Mouse (Mus musculus) c-Kit-positive CD71-negative TER-119-negative erythroid progenitor cells, embryonic 14.5 days (primary cell): ENCODE data around the gene Lpar2.

Experiments used
- DNase-seq: peaks from one replicate; pipeline ENCODE4 v3.0.0-alpha.2; 2013; ENCODE audit warnings: low read depth

Lpar2 gene

DNA sequence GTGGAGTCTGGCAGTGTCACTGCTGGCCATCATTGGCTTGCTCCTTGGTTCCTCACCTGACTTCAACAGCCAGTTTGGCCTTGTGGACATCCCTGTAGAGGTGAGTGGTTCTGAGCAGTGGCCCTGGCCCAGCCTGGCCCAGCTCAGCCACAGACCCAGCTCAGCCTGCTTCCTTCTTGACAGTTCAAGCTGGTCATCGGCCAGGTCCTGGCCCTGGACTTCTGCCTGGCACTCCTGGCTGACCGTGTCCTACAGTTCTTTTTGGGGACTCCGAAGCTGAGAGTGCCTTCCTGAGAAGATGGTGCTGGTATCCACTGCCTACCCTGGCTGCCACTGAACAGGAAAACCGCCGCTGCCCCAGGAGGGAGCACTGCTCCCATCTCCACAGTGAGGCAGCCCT is 15.0 kb upstream of the Lpar2 start:
- DNase-seq, result no peak

DNA sequence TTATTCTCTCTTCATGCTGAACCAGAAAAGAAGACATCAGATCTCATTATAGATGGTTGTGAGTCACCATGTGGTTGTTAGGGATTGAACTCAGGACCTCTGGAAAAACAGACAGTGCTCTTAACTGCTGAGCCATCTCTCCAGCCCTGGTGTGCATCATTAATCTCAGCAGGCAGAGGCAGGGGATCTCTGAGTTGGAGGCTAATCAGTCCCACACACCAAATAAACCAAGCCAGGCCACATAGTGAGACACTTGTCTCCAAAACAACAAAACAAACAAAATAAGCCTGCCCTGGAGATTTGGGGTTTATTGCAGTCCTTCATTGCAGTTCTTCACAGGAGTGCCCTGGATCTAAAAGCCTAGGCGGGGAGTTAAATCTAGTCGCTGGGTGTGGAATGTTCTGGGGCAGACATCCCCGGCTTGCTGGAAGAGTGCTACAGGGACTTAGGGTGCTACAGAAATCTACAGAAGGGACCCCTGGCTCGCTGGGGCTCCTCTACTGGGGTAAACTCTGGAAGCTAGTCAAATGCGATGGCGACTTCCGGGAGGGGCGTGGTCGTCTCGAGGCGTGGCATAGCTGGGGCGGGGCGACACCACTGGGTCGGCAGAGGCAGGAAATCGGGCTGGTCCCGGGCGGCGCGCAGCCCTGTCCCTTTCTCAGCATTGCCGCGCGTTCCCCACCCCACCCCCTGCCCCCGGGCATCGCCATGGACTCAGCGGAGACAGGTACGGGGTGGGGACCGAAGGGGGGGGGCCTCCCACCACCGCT is 13.9 kb upstream of the Lpar2 start, which contains the start of gene Gmip:
Gene Gmip (plus strand): TSS at position 586 of the 770 bp plus-strand sequence.
- DNase-seq, result peak; percentile 76

DNA sequence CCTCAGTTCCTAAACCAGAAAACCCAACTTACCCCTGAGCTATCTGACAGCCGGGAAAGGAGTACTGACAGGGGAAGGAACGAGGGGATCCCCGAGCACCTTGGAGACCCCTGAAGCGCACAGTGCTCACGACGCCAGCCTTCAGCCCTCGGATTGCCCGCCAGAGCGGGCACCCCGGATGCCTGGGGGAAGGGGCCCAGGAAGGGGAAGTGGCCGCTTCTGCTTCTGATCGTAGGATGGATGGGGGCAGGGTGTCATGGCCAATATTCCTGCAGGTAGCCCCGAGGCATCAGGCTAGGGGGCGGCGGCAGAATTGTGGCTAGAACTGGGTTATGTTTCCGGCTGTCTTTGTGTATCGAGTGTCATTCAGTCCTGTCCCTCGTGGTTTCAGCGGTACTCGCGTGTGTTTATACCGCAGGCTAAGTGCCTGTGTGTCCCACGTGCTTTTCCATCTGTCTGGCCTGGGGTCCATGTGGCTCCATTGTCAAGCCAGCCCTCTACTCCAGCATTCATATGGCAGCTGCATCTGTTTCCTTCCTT is 13.3 kb upstream of the Lpar2 start:
- DNase-seq, result no peak

GRCm38 (mm10) chr8:69809820-69810219 is 12.4 kb upstream of the Lpar2 start:
- DNase-seq, result no peak

GRCm38 (mm10) chr8:69814881-69815280 is 7.3 kb upstream of the Lpar2 start:
- DNase-seq, result no peak

DNA sequence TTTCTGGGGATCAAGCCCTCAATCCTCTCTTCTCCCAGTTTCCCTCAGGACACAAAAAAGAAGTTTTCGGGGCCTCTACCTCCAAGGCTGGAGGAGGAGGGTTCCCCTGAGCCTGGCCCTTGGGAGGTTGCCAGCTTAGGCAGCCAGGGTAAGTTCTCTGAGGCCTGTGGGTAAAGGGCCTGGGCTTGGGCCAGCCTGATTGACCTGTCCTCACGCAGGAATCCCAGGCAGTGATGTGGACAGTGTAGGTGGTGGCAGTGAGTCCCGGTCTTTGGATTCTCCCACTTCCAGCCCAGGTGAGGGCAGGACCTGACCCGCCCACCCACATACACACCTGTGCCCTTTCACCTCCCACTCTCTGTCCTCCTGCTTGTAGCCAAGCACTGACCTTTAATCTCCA is 6.8 kb upstream of the Lpar2 start:
- DNase-seq, result no peak

DNA sequence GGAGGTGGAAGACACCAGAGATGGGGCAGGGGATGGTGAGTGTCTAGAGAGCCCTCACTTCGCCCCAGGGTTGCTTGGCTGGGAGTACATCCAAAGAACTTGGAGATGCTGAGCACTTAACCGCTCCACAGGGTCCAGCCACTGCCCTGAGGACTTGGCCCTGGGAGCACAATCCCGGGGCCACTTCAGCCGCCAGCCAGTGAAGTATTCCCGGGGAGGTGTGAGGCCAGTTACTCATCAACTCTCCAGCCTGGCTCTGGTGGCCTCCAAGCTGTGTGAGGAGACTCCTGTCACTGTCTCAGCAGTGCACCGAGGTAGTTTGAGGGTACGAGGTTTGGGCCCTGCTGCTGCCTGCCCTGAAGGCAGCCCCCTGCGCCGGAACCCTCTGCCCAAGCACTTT is 1.8 kb upstream of the Lpar2 start:
- no peak for DNase-seq

DNA sequence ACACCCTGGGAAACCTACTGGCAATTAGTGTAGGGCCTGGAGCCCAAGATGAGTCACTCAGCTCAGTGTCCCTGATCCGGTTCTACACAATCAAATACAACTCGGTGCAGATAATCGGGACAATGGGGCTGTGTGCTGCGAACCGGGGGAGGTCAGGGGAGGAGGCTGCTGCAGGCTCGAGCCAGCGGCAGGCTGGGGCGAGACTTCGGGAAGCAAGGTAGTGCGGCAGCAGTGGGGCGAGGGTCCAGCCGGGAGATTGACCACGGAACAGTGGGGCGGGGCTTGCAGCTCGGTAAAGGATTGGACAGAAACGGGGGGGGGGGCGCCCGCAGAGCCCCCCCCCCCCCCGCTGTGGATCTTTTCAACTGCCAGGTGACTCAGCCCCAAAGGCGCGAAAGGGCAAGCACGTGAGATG is 251 bp upstream of the Lpar2 start:
- DNase-seq, result peak; percentile 22

DNA sequence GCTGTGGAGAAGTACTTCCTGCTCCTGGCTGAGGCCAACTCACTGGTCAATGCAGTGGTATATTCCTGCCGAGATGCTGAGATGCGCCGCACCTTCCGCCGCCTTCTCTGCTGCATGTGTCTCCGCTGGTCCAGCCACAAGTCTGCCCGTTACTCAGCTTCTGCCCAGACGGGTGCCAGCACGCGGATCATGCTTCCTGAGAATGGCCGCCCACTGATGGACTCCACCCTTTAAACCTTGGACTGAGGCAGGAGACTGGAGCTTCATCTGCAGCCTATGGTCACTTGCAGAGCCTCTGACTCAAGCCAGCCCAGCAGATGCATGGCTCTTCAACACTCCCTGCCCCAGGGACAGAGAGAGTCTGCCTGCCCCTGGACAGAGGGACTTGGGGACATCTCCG is 4.1 kb downstream of the Lpar2 start:
- DNase-seq, result no peak

GRCm38 (mm10) chr8:69832298-69832853 is 10.1 kb downstream of the Lpar2 start, which contains the start of gene Pbx4:
Gene Pbx4 (plus strand): TSS chr8:69832491.
- peak; percentile 89 for DNase-seq

DNA sequence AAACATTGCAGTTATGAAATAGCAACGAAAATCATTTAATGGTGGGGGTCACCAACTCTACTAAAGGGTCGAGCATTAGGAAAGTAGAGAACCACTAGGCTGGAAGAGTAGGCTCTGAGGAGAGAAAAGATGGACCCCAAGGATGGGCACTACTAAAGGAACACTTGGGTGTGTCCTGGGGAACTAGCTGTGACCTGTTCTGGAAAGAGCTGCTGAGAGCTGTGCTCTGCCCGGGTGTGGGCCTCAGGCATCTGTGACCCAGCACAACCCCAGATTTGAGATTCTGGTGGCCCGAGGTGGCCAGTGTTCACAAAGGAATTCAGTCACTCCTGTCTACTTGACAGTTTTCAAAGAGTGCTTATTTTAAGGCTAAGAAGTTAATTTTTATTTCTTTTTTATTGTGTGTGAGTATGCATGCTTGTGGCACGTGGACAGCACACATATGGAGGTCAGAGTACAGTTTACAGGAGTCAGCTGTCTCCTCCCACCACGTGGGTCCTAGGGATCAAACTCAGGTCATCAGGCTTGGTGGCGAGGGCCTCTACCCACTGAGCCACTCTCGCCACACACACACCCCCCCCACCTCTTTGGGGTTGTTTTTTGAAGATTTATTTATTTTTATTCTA is 14.9 kb downstream of the Lpar2 start:
- DNase-seq, result no peak

GRCm38 (mm10) chr8:69847167-69848065 is 25.2 kb downstream of the Lpar2 start:
- DNase-seq, result no peak

DNA sequence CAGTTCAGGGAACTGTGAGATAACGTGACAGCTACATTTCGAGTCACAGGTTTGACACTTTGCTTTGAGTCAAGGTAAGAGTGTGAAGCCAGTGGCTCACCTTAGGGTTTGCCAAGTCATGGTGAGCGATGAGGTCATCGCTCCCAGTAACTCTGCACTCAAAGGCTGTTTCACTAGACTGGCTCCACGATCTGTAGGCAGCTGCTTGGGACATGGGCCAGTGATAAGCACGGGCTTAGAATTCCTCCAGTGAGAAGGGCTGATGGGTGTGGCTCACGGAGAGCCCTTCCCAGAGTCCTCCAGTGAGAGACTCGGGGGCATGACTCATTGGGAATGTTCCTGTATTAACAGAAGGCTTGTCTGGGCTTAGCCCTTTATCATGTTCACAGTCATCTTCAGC is 26.7 kb downstream of the Lpar2 start:
- no peak for DNase-seq

DNA sequence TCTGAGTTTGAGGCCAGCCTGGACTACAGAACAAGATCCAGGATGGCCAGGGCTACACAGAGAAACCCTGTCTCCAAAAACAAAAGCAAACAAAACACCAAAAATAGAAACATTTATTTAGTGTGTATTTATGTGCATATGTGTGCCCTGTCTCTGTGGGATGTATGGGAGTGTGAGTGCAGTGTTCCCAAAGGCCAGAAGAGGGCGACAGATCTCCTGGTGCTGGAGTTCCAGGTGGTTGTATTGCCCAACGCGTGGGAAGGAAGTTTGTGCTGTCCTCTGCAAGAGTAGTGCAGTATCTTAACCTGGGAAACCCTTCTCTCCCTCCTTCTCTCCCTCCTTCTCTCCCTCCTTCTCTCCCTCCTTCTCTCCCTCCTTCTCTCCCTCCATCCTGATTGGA is 27.7 kb downstream of the Lpar2 start:
- no peak for DNase-seq

DNA sequence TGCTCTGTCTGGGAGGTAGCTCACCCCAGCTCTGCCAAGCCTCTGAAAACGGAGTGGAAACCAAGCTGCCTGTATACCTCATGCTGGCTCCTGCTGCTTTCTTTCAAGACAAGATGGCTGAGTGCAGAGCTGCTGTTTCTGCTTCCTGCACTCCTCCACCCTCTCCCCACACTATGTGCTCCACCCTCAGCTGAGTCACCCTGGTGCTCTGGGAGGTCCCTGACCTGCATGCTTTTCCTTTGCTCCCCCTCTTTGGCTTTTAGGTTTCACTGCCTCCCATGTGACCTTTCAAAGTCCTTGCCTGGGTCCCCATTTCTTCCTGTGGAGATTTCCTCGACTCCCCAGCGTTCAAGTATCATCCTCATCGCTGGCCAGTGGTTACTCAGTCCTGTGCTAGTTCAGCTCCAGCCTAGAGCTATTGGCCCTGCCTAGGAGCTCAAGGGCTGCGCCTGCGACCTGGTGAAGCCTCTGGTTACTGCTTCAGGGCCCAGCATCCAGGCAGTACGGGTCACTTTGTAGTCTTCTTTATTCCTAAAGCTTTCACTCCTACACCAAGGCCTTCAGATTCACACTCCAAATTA is 28.8 kb downstream of the Lpar2 start:
- DNase-seq, result no peak

GRCm38 (mm10) chr8:69853869-69854268 is 31.6 kb downstream of the Lpar2 start:
- no peak for DNase-seq

DNA sequence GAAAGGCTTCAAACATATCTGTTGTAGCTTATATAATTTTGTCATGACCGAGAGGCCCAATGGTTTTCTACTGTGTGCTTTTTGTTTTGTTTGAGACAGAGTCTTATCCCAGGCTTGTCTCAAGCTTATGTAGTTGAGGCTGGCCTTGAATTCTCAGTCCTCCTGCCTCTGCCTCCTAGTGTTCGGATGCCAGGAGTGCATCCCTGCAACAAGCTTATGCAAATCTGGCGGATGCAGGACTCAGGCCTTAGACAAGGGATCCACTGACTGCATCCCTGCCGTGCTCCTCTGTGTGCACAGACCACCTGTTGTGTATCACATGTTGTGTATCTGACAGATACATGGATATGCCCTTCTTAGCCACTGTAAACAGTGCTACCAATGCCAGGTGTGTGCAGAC is 38.6 kb downstream of the Lpar2 start:
- no peak for DNase-seq

GRCm38 (mm10) chr8:69861251-69861650 is 39.0 kb downstream of the Lpar2 start:
- no peak for DNase-seq

DNA sequence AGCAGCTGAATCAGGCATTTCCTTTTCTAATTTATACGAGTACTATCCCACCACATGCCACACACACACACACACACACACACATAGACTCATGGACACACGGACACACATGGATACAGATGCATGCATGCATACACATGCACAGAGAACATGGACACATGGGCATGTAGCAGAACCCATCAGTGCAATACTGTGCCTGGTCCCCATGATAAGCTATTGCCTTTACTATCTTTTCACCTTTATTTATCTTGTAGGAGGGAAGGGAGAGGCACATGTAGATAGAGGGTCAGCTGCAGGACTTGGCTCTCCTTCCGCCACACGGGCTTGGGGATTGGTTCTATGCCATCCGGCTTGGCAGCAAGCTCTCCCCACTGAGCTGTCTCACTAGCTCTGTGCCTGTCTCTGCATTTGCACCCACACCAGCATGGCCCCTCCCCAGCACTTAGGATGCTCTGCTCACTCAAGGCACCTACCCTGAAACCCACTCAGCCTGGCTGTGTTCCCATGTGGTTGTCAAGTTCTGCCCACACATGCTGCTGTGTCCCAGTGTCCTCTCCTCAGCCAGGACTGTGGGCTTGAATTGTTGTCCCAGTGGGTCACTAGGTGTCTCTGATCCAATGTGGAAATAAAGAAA is 41.3 kb downstream of the Lpar2 start:
- DNase-seq, result no peak

DNA sequence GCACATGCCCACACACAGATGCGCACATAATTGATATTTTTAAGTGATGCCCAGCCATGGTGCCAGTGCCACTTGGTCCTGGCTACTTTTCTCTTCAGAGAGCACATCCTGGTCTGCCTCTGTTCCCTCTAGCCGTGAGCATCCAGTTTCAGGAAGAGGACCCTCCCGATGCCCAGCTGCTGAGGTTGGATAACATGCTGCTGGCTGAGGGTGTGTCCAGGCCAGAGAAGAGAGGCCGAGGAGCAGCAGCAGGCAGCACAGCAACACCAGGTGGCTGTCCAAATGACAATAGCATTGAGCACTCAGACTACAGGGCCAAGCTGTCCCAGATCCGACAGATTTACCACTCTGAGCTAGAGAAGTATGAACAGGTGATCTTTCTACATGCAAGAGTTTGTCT is 42.0 kb downstream of the Lpar2 start:
- no peak for DNase-seq

DNA sequence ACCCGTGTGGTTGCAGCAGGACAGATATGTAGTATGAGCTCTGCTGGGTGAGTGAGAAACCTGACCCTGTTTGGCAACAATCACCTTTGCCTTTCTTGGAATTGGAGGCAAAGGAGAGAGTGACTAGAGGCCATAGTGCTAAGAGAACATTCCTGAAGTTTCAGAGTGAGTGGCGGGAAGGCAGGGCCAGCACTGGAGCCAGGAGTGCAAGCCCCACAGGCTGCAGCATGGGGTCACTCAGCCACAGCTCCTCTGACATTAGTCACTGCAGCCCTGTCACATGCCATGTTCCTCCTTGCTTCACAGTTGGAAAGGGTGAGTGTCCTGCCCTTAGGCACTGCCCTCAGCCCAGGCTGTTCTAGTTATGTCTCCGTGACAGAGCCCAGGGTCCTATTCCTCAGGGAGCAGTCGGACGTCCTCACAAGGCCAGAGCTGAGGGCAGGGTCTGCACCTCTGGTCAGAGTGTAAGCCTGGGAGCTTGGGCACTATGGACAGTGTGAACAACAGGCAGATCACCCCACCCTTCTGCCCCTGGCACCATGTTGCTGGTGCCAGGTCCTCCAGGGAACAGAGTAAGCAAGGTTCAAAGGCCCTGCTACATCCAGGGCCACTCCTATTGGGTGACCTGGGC is 45.6 kb downstream of the Lpar2 start:
- DNase-seq, result no peak
